9 mouse cellular contexts compared by ENCODE assay signal in genomic region chr6:54531048-54531481, GRCm38 (mm10). TPM values are rescaled to one million over a fixed set of nuclear protein-coding genes. Genes with fewer than 3 reads are reported as not detected.
DNase-seq lines count a peak whose midpoint lies in the region; ATAC-seq lines count a peak whose summit lies in the region.
"Had no signal": no experiment of that assay in that cellular context is flagged by ENCODE, and none has a peak within 500 bp of the region (broad histone marks: within the 10 kb centered on the region; RNA-seq: fewer than 3 reads in every experiment).

No protein-coding gene starts in this region.

- no peaks in the 10 kb centered on the region for H3K4me1 ChIP-seq in lung, embryonic 15.5 days
- 0 out of 2 replicates have a peak, but pooled peaks cover 10% of the 10 kb centered on the region for H3K4me1 ChIP-seq in midbrain, embryonic 14.5 days (ENCODE audit: control insufficient read depth, insufficient read depth, low read length)
- no peaks in the 10 kb centered on the region for H3K4me1 ChIP-seq in intestine, embryonic 15.5 days (replicated peaks)

- H3K4me2 ChIP-seq in lung, embryonic 15.5 days: no peak overlapping the region
- no peak overlapping the region for H3K4me2 ChIP-seq in midbrain, embryonic 14.5 days (ENCODE audit: low read length)
- no peak overlapping the region for H3K4me2 ChIP-seq in intestine, embryonic 15.5 days (replicated peaks)

- H3K27me3 ChIP-seq in lung, embryonic 15.5 days: no peaks in the 10 kb centered on the region
- no peaks in the 10 kb centered on the region for H3K27me3 ChIP-seq in midbrain, embryonic 14.5 days (ENCODE audit: control insufficient read depth, insufficient read depth, low read length)
- no peaks in the 10 kb centered on the region for H3K27me3 ChIP-seq in intestine, embryonic 15.5 days (replicated peaks)

- DNase-seq in lung, postnatal 14 days: no peak
- DNase-seq in cerebellum, postnatal 36 days: peak; percentile 53 to 61
- DNase-seq in heart, postnatal 4 days: peak; percentile 21
- peak; percentile 62 for DNase-seq in midbrain, embryonic 14.5 days
- no peak for DNase-seq in spleen, postnatal 10 days (ENCODE audit: low spot score in 2 of 2)
- no peak for DNase-seq in embryo, embryonic 9.5 days (ENCODE audit: extremely low spot score)

- H3K9me3 ChIP-seq in lung, embryonic 15.5 days: no peaks in the 10 kb centered on the region
- no peaks in the 10 kb centered on the region for H3K9me3 ChIP-seq in midbrain, embryonic 14.5 days (ENCODE audit: control insufficient read depth, low read length)
- no peaks in the 10 kb centered on the region for H3K9me3 ChIP-seq in intestine, embryonic 15.5 days
- H3K9me3 ChIP-seq: limb, embryonic 10.5 days had no signal

- no peaks in the 10 kb centered on the region for H3K36me3 ChIP-seq in lung, embryonic 15.5 days
- peaks cover 11% of the 10 kb centered on the region for H3K36me3 ChIP-seq in midbrain, embryonic 14.5 days (ENCODE audit: control insufficient read depth, insufficient read depth, low read length)
- H3K36me3 ChIP-seq in intestine, embryonic 15.5 days: no peaks in the 10 kb centered on the region
- H3K36me3 ChIP-seq: limb, embryonic 10.5 days had no signal

- no peak overlapping the region for H3K9ac ChIP-seq in lung, embryonic 15.5 days
- H3K9ac ChIP-seq in midbrain, embryonic 14.5 days (replicated peaks; ENCODE audit: low read length): no peak overlapping the region
- H3K9ac ChIP-seq in intestine, embryonic 15.5 days: no peak overlapping the region

- H3K27ac ChIP-seq in lung, embryonic 15.5 days: no peak overlapping the region
- H3K27ac ChIP-seq in midbrain, embryonic 14.5 days (replicated peaks; ENCODE audit: low read depth, low read length): peak overlapping the region; percentile 73
- no peak overlapping the region for H3K27ac ChIP-seq in intestine, embryonic 15.5 days
- H3K27ac ChIP-seq: limb, embryonic 10.5 days had no signal

- 33% methylated on average over 8 of the region's 8 CpGs for WGBS in lung, embryonic 15.5 days
- 50% methylated on average over 8 of the region's 8 CpGs for WGBS in midbrain, embryonic 14.5 days
- WGBS in intestine, embryonic 15.5 days: 54% methylated on average over 8 of the region's 8 CpGs

- H3K4me3 ChIP-seq in lung, embryonic 15.5 days: no peak overlapping the region
- H3K4me3 ChIP-seq in midbrain, embryonic 14.5 days (replicated peaks; ENCODE audit: low read depth, low read length): no peak overlapping the region
- H3K4me3 ChIP-seq in intestine, embryonic 15.5 days (replicated peaks): no peak overlapping the region
- H3K4me3 ChIP-seq: limb, embryonic 10.5 days had no signal

- ATAC-seq in lung, embryonic 15.5 days (ENCODE audit: borderline replicate concordance, extremely low read depth, low FRiP score, low TSS enrichment): peak; percentile 39; the same call in 1 of the 2 replicates
- peak; percentile 37; the same call in 1 of the 2 replicates for ATAC-seq in midbrain, embryonic 14.5 days (ENCODE audit: low FRiP score, low TSS enrichment)
- no peak for ATAC-seq in intestine, embryonic 15.5 days

RNA-seq across cellular contexts. Expression of gene Scrn1, which starts 35.2 kb away (rescaled TPM):
- 1.5 and 2.8 TPM in 2 replicates for polyA plus RNA-seq in lung, embryonic 15.5 days (2015; fragmentation: Nextera tagmentation; extraction: Ambion mirVana)
- 10 to 100 TPM in 1 of 2 experiments, 1 to 10 TPM in 1; 7.4 to 10.5 TPM for total RNA-seq in heart, postnatal 4 days (2021)
- polyA plus RNA-seq in midbrain, embryonic 14.5 days (2014; fragmentation: Nextera tagmentation; extraction: Ambion mirVana): 88.0 and 104 TPM in 2 replicates
- polyA plus RNA-seq in intestine, embryonic 15.5 days (2015; fragmentation: Nextera tagmentation; extraction: Ambion mirVana): 5.9 and 6.4 TPM in 2 replicates

Comparison
In these comparisons a context has a peak if more than half of its experiments do, and no peak if none do; other contexts are left out.
1. DNase-seq: peak in cerebellum, postnatal 36 days (2 of 2), heart, postnatal 4 days (single experiment) and midbrain, embryonic 14.5 days (single experiment); none in lung, postnatal 14 days (single experiment), spleen, postnatal 10 days (0 of 2) and embryo, embryonic 9.5 days (single experiment).
2. RNA of gene Scrn1, which starts 35.2 kb away (polyA plus RNA-seq): 88.0 to 104 TPM in midbrain, embryonic 14.5 days; 5.9 to 6.4 TPM in intestine, embryonic 15.5 days and 1.5 to 2.8 TPM in lung, embryonic 15.5 days; every median in the first group is over 10 times any median in the second.